Mouse (Mus musculus) stomach, postnatal 0 days (tissue): Measurements from ENCODE around the gene Sept6.

ENCODE experiments used
- CTCF ChIP-seq: IDR thresholded peaks from 2 replicates; pipeline ENCODE4 v1.5.1; 2016; ENCODE audit warnings: antibody characterized with exemption, low read depth, mild to moderate bottlenecking, moderate library complexity
- EP300 ChIP-seq: optimal IDR thresholded peaks from 2 replicates; pipeline ENCODE3; 2016; ENCODE audit warnings: antibody characterized with exemption

DNA sequence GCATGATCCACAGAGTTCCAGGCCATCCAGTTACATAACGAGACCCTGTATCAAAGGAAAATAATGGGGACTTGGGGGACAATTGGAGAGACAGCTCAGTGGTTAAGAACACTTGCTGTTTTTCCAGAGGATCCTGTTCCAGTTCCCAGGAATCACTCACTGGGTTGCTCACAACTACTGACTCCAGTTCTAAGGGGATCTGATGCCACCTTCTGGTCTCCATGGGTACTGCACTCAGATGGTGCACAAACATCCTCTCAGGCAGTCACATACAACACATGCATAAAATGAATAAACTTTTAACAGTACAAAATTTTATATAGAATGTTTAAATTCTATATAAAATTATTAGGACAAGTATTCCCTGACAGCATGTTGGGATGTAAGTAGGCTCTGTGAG is 106.9 kb downstream of the Sept6 start:
- TF ChIP-seq CTCF = peak; percentile 58
- TF ChIP-seq EP300 = no peak
